Mouse (Mus musculus) ES-E14 (cell line): ENCODE results near the gene Myod1. TPM values are rescaled to one million over a fixed set of nuclear protein-coding genes. Genes with fewer than 3 reads are reported as not detected.

Experiments used
- DNase-seq: peaks from one replicate; pipeline ENCODE4 v3.0.0-alpha.2; 2013; ENCODE audit warnings: low read depth, low spot score
- H3K27ac ChIP-seq: 2 replicates; pipeline ENCODE4 v1.5.1; 2012; ENCODE audit warnings: low read depth, mild to moderate bottlenecking, low read length, moderate library complexity, mixed read lengths; ENCODE audit not compliant: poor library complexity, insufficient read depth, severe bottlenecking
- H3K36me3 ChIP-seq: 2 replicates; pipeline ENCODE4 v1.6.1; 2012; ENCODE audit warnings: mild to moderate bottlenecking, low read length, moderate library complexity, mixed read lengths; ENCODE audit not compliant: control insufficient read depth, poor library complexity, insufficient read depth, severe bottlenecking
- H3K4me1 ChIP-seq, 2 experiments: fragments of 150-350 bp in 1 of 2; sonication (generic) in 1 of 2; 2 replicates each; pipeline ENCODE4 v1.6.1; 2012; ENCODE audit warnings: low read length in 2 of 2, mild to moderate bottlenecking in 1 of 2, mixed read lengths in 1 of 2; ENCODE audit not compliant: control insufficient read depth in 2 of 2, insufficient read depth in 2 of 2, poor library complexity in 1 of 2
- H3K4me3 ChIP-seq, 2 experiments: fragments of 150-350 bp in 1 of 2; sonication (generic) in 1 of 2; 2 replicates each; pipeline ENCODE4 v1.5.1; 2012; ENCODE audit warnings: low read length in 2 of 2, low read depth in 1 of 2, mild to moderate bottlenecking in 1 of 2, mixed read lengths in 1 of 2; ENCODE audit not compliant: insufficient read depth in 1 of 2, poor library complexity in 1 of 2, severe bottlenecking in 1 of 2
- H3K9ac ChIP-seq: 2 replicates; pipeline ENCODE4 v1.6.1; 2012; ENCODE audit warnings: low read depth, mild to moderate bottlenecking, low read length, mixed read lengths; ENCODE audit not compliant: poor library complexity, insufficient read depth, severe bottlenecking
- H3K9me3 ChIP-seq: fragments of 150-350 bp; sonication (generic); 2 replicates; pipeline ENCODE4 v1.6.1; 2012; ENCODE audit warnings: low read depth, mild to moderate bottlenecking, low read length; ENCODE audit not compliant: control insufficient read depth, insufficient read depth
- CHD2 ChIP-seq: IDR thresholded peaks from 2 replicates; pipeline ENCODE4 v1.6.1; 2014; ENCODE audit warnings: mild to moderate bottlenecking, low read depth, low read length, inconsistent platforms
- HCFC1 ChIP-seq: IDR thresholded peaks from 2 replicates; pipeline ENCODE4 v1.6.1; 2012; ENCODE audit warnings: low read length, inconsistent platforms, borderline replicate concordance; ENCODE audit not compliant: insufficient read depth
- MAFK ChIP-seq: IDR thresholded peaks from 2 replicates; pipeline ENCODE4 v1.6.1; 2014; ENCODE audit warnings: mild to moderate bottlenecking, low read depth, low read length, inconsistent platforms; ENCODE audit not compliant: insufficient read depth
- ZC3H11A ChIP-seq: IDR thresholded peaks from 2 replicates; pipeline ENCODE4 v1.6.1; 2012; ENCODE audit warnings: low read depth, mild to moderate bottlenecking, inconsistent platforms, low read length, borderline replicate concordance
- ZNF384 ChIP-seq: IDR thresholded peaks from 2 replicates; pipeline ENCODE4 v1.6.1; 2012; ENCODE audit warnings: low read depth, low read length, inconsistent platforms
- in situ Hi-C, 2 experiments: fragments of 600-800 bp; cut with MboI; formaldehyde crosslinking; loops; one replicate each; pipeline ENCODE4 v1.15.1; 2025; ENCODE audit warnings: low sequenced_read_pairs in 2 of 2, inconsistent platforms in 1 of 2; ENCODE audit not compliant: unreplicated experiment in 2 of 2
- total RNA-seq: library from RNA; depleted of rRNA; stranded (reverse); fragments of 300-350 nt; gene quantifications from 2 replicates; pipeline ENCODE4 v1.2.3, GENCODE M21; 2012; rRNA removed

Myod1 gene
- total RNA-seq = not detected in 2 replicates

DNA sequence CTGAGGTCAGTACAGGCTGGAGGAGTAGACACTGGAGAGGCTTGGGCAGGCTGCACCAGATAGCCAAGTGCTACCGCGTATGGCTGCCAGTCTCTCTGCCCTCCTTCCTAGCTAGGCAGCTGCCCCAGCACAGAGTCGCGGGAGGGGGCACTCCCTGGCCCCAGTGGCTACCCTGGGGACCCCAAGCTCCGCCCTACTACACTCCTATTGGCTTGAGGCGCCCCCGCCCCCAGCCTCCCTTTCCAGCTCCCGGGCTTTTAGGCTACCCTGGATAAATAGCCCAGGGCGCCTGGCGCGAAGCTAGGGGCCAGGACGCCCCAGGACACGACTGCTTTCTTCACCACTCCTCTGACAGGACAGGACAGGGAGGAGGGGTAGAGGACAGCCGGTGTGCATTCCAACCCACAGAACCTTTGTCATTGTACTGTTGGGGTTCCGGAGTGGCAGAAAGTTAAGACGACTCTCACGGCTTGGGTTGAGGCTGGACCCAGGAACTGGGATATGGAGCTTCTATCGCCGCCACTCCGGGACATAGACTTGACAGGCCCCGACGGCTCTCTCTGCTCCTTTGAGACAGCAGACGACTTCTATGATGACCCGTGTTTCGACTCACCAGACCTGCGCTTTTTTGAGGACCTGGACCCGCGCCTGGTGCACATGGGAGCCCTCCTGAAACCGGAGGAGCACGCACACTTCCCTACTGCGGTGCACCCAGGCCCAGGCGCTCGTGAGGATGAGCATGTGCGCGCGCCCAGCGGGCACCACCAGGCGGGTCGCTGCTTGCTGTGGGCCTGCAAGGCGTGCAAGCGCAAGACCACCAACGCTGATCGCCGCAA, at the start of gene Myod1:
TSS of gene Myod1 (plus strand) at position 303 of the 836 bp plus-strand sequence.
- DNase-seq = no peak
- TF ChIP-seq ZC3H11A (no peak), HCFC1 (no peak), MAFK (no peak), ZNF384 (no peak), CHD2 (no peak)
- no peak within 1 kb of the TSS for H3K27ac ChIP-seq
- H3K9me3 ChIP-seq = no peaks in the 10 kb centered on the region
- peaks cover 0 to 2% of the 10 kb centered on the region in 2 experiments; a peak in 1 of 4 replicates for H3K4me1 ChIP-seq
- H3K36me3 ChIP-seq = no peaks in the 10 kb centered on the region
- in situ Hi-C loops = loop anchor here (25.0 kb wide), 1 partner anchor 186 kb away; no protein-coding TSS in a partner anchor
- H3K9ac ChIP-seq = no peak within 1 kb of the TSS
- peak within 1 kb of the TSS; percentile 42 to 49; a peak in 3 of 4 replicates for H3K4me3 ChIP-seq

DNA sequence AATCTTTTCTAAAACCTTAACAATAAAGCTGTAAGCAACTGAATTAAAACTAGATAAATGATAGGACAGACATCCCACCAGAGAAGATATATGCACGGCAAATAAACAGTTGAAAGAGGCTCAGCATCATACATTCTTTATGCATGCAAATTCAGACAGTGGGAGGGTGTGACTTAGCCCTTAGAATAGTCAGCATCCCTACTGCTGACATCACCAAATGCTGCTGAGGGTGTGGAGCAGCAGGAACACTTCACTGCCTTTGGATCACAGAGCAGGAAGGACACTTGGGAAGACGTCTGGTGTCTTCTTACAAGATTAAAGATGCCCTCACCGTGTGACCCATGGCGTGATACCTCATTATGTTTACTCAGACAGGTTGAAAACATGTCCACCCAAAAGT, 48.4 kb upstream of the Myod1 start:
- no peak for DNase-seq
- in situ Hi-C loops = no loop called here
- Histone ChIP-seq H3K9me3 (no peaks in the 10 kb centered on the region), H3K4me3 (no peak overlapping the region), H3K27ac (no peak overlapping the region), H3K9ac (no peak overlapping the region), H3K4me1 (no peaks in the 10 kb centered on the region), H3K36me3 (no peaks in the 10 kb centered on the region)
- TF ChIP-seq HCFC1 (no peak), CHD2 (no peak), MAFK (no peak), ZNF384 (no peak), ZC3H11A (no peak)

DNA sequence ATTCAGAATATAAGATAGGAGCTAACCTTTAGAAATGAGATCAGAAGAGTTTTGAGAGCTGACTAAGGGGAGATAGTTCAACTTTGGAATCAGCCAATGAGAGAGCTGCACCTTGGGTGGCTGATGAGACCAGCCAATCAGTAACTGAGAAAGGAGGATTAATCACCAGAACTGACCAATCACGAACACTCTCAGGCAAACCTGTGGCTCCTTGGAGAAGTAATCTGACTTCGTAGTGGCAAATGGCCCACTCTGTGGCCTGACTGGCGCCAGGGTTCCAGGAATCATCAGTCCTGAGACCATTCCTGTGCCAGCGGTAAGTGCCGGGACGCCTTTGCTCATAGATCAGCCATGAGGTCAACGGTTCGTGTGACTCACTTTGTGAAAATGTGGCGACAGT, 38.9 kb upstream of the Myod1 start:
- DNase-seq = no peak
- TF ChIP-seq CHD2 (0 out of 2 replicates have a peak, but pooled peaks have one; percentile 51), HCFC1 (no peak), ZNF384 (no peak), MAFK (no peak), ZC3H11A (no peak)
- H3K36me3 ChIP-seq = no peaks in the 10 kb centered on the region
- H3K4me3 ChIP-seq = no peak overlapping the region
- H3K4me1 ChIP-seq = no peaks in the 10 kb centered on the region
- no peak overlapping the region for H3K27ac ChIP-seq
- H3K9ac ChIP-seq = no peak overlapping the region
- H3K9me3 ChIP-seq = no peaks in the 10 kb centered on the region
- in situ Hi-C loops = no loop called here

DNA sequence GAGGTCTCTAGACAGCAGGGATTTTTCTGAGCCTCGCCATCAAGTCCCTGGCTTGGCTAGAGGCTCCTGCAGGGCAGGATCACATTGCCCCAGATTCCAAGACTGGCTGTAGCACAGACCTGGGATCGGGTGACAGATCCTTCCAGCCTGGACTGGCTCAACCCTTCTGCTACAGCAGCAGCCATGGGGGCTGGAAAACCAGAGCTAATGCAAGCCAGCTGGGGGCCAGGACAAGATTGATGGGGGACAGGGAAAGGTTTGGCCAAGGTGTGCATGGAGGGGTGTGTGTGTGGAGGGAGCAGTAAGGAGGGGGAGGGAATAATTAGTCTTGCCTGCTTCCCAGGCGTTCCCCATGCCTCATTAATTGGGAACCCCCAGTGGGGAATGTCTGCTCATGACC, 36.5 kb upstream of the Myod1 start:
- no peaks in the 10 kb centered on the region for H3K9me3 ChIP-seq
- H3K9ac ChIP-seq = no peak overlapping the region
- H3K4me3 ChIP-seq = no peak overlapping the region
- in situ Hi-C loops = no loop called here
- no peaks in the 10 kb centered on the region for H3K4me1 ChIP-seq
- H3K36me3 ChIP-seq = no peaks in the 10 kb centered on the region
- TF ChIP-seq ZC3H11A (no peak), CHD2 (no peak), MAFK (no peak), ZNF384 (no peak)
- DNase-seq = no peak
- H3K27ac ChIP-seq = no peak overlapping the region
